Mouse (Mus musculus) urinary bladder, postnatal 25 days (tissue): ENCODE measurements around the gene Olfr1195.
"Not testable (repeated sequence)": the region's sequence is repeated elsewhere in the genome, so short reads cannot be mapped to it uniquely, and the experiment has no call there.

ENCODE experiments used
- DNase-seq: peaks from one replicate; pipeline ENCODE4 v3.0.0; 2022; ENCODE audit warnings: low spot score

The Olfr1195 gene

GRCm38 (mm10) chr2:88689087-88689486 is at the start of gene Olfr1195:
Gene Olfr1195 (minus strand): TSS chr2:88689187.
- no peak for DNase-seq

GRCm38 (mm10) chr2:88732266-88732665 is 43.3 kb upstream of the Olfr1195 start, which contains the start of gene Olfr1197:
Gene Olfr1197 (minus strand): TSS chr2:88732366.
- no peak for DNase-seq

DNA sequence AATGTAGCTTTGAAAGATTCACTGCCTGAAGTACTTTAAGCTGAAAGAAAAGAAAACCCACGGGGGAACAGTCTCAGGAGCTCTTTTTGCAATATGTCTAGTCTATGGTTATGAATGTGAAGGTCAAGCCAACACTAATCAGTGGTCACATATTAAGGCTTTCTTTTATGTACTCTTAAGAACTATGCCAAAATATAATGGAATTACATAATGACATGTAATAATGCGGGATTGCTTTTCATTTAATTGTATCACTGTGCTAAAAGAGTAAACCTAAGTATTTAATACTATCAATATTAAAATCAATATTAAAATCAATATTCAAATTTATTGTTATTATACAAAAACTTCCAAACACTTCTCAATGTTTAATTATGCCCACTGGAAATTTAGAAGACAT is 15.5 kb upstream of the Olfr1195 start, which contains the start of gene Olfr1196:
Gene Olfr1196, minus strand, starts transcription at position 101 of the 400 bp plus-strand sequence.
- no peak for DNase-seq

GRCm38 (mm10) chr2:88675328-88675727 is 13.7 kb downstream of the Olfr1195 start, which contains the start of gene Olfr1193:
Gene Olfr1193 (plus strand): TSS chr2:88675628.
- DNase-seq, result not testable (repeated sequence)

GRCm38 (mm10) chr2:88648209-88648608 is 40.8 kb downstream of the Olfr1195 start, which contains the start of gene Olfr1192-ps1:
Gene Olfr1192-ps1 (plus strand): TSS chr2:88648509.
- no peak for DNase-seq

DNA sequence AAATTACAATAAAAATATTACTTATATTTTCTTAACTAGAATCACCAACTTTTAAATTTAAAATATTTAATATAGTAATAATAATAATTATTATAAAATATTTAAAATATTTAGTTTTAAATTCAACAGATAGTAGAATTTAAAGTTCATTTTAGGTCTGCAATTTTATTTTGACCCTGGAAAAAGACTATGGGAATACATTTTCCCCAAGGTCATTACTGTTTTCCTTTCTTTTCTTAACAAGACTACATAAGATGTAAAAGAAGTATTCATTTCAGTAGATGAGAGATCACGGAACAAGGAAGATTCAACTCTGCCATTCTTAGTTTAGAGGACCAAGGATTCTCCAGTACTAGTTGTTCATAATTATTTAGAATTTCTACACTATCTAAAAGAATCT is 48.7 kb downstream of the Olfr1195 start, which contains the start of gene Olfr1191-ps1:
Gene Olfr1191-ps1, plus strand, starts transcription at position 301 of the 400 bp plus-strand sequence.
- not testable (repeated sequence) for DNase-seq
